Mouse (Mus musculus) erythroblast, adult 5-6 weeks (primary cell): ENCODE results near the gene Ssh3. TPM values are rescaled to one million over a fixed set of nuclear protein-coding genes. Genes with fewer than 3 reads are reported as not detected.

ENCODE experiments used
- ATAC-seq: replicated peaks from 2 replicates; pipeline ENCODE4 v1.8.0; 2016; ENCODE audit warnings: moderate number of reproducible peaks, mild to moderate bottlenecking, moderate TSS enrichment, inconsistent platforms; ENCODE audit not compliant: poor library complexity, low FRiP score, severe bottlenecking
- total RNA-seq, 2 experiments: library from RNA; stranded (forward) in 1 of 2; stranded (reverse) in 1 of 2; fragments of 150-400 nt in 1 of 2; fragments of 200-764, 138-1000 nt in 1 of 2; gene quantifications; 2 replicates each; pipeline versions ENCODE4 v1.2.3 to v1.2.4; 2015 to 2017; ENCODE audit warnings: low replicate concordance in 2 of 2

The Ssh3 gene
- total RNA-seq (2015; ENCODE audit: low replicate concordance) (0.42 and 3.8 TPM in 2 replicates), total RNA-seq (2017; ENCODE audit: low replicate concordance) (3.0 and 3.2 TPM in 2 replicates)

GRCm38 (mm10) chr19:4268566-4269361 is at the start of gene Ssh3:
Gene Ssh3 (minus strand): TSS chr19:4269180.
- peak; percentile 55 for ATAC-seq

- no peak for ATAC-seq
Measured at GRCm38 (mm10) chr19:4317181-4317580, 48.2 kb upstream of the Ssh3 start.

GRCm38 (mm10) chr19:4315223-4315944 is 46.4 kb upstream of the Ssh3 start:
- ATAC-seq, result no peak

GRCm38 (mm10) chr19:4309776-4310185 is 40.8 kb upstream of the Ssh3 start:
- peak; percentile 54; the same call in 1 of the 2 replicates for ATAC-seq

DNA sequence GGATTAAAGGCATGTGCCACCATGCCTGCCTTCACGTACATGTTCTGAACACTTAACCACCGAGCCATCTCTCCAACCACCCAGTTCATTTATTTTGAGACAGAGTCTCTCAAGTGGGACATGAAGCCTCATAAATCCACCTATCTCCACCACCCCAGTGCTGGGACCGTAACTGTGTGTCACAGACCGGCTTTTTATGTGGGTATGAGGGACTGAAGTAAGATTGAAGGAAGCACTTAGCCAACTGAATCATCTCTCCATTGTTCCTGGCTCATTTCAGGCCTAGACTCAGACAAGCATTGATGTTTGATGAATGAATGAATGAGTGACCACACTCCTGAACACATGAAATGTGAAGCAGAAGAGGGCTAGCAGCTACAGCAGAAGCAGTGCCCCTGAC is 40.3 kb upstream of the Ssh3 start:
- no peak for ATAC-seq

DNA sequence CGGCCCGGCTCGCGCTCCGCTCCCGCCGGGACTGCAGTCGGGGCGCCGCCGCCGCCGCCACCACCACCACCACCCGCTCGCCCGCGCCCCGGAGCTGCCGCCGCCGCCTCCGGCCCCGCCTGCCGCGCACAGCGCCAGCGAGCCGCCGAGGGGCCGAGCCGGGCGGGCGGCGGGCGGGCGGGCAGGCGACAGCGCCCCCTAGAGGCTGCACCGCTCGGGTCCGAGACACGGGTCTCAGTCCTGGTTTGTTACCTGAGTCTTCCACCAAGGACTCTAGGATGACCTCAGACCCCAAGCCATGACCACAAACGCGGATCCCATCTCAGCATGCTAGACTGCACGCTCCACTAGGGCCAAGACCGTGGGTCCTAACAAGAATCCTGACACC is 37.2 kb upstream of the Ssh3 start, which contains the start of gene Grk2:
Grk2 (minus strand) TSS at position 33 of the 388 bp plus-strand sequence.
- ATAC-seq, result peak; percentile 65

- ATAC-seq, result peak; percentile 51
Measured at GRCm38 (mm10) chr19:4305491-4306189, 36.7 kb upstream of the Ssh3 start.

GRCm38 (mm10) chr19:4304871-4305321 is 35.9 kb upstream of the Ssh3 start:
- ATAC-seq, result 0 out of 2 replicates have a peak, but pooled peaks have one; percentile 7

GRCm38 (mm10) chr19:4304251-4304821 is 35.4 kb upstream of the Ssh3 start:
- 0 out of 2 replicates have a peak, but pooled peaks have one; percentile 10 for ATAC-seq

DNA sequence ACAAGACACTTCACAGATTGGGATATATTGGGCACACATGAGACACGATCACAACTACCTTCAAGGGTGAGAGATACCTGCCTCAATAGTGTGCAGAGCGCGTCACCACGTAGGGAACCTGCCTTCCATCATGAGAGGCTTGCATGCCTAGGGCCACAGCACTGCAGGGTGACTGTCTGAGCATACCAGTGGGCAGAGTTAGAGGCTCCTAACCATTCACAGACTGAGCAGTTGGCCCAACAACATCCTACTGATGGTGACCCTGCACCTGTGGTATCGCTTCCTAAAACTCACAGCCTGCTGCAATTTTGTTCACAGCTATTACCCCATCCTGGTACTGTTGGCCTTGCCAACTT is 34.6 kb upstream of the Ssh3 start:
- no peak for ATAC-seq

DNA sequence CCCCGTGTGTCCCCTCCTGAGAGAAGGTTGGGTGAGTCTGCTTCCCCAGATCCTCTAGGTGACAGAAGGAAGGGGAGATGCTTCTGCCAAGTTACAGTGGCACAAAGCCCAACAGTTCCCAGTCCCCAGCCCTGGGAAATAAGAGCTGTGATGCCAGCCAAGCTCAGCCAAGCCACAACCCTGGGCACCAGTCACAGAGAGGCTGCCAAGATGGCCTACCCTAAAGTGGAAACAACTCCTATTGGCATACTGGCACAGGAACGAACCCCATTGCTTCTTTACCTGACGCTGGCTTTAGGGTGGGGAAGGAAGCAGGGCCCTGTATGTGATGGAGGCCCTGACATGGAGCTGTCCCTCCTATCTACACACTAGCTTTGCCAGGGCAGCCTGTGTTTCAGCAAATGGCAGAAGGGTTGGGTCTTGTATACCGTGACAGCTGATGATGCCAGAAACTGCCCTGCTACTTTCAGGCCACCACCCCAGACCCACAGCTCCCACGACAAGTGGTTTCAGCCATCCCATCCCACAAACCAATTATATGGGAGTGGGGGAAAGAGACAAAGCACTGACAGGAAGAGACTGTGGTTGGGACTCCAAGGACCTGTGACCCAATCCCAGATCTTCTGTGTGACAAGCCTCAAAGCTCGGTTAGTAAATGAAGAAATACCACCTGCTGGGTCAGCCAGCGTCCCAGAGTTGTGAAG is 34.1 kb upstream of the Ssh3 start:
- ATAC-seq, result no peak

GRCm38 (mm10) chr19:4301735-4302651 is 33.0 kb upstream of the Ssh3 start:
- no peak for ATAC-seq

- no peak for ATAC-seq
Measured at GRCm38 (mm10) chr19:4300852-4301734, 32.1 kb upstream of the Ssh3 start.

GRCm38 (mm10) chr19:4300271-4300704 is 31.3 kb upstream of the Ssh3 start:
- ATAC-seq, result no peak

GRCm38 (mm10) chr19:4299574-4300270 is 30.7 kb upstream of the Ssh3 start:
- no peak for ATAC-seq

DNA sequence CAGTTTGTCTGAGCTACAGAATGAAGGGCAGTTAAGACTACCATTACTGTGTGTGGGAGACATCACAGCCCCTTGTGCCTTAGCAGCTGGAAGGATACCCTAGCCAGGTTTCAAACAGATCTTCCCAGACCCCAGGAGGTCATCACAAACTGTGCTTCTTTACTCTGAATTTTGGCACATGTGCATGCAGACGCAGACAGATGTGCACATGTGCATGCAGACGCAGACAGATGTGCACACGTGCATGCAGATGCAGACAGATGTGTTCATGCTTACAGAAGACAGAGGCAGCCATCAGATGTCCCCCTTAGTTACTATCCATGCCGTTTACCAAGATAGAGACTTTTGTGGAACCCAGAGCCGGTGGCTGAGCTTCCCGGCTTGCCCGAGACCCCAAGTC is 30.1 kb upstream of the Ssh3 start:
- no peak for ATAC-seq
